Mouse (Mus musculus) bone marrow, adult 2 months (tissue): ENCODE measurements around the gene Slc38a4.

Experiments
- CTCF ChIP-seq: fragments of 200-500 bp; IDR thresholded peaks from 2 replicates; pipeline ENCODE4 v1.5.1; 2011; ENCODE audit warnings: low read length, control low read depth; ENCODE audit not compliant: control insufficient read depth, insufficient read depth
- POLR2A ChIP-seq: fragments of 200-500 bp; IDR thresholded peaks from 2 replicates; pipeline ENCODE4 v1.6.1; 2011; ENCODE audit warnings: low read depth, mild to moderate bottlenecking, control low read depth, low read length, borderline replicate concordance; ENCODE audit not compliant: control insufficient read depth

DNA sequence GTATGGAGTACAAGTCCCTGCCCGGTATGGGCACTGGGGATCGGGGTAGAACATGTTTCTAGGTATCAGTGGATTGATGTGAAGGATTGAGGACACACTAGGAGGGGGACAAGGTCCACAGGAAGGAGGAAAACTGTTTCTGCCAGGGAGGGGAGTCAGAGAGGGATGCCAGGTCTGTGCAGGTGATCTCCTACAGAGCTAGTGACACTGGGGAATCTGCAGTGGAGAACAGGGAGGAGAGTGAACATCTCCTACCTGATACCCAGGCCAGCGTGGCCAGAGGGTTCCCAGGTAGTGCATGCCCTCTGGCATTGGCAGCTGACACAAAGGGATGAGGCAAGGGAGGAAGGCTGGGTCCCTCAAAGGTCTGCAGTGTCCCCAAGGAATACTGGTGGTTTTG, 89.4 kb downstream of the Slc38a4 start:
- TF ChIP-seq CTCF (no peak), POLR2A (no peak)
